Mouse (Mus musculus) stomach, postnatal 0 days (tissue): ENCODE data around the gene Slc44a1. TPM values are rescaled to one million over a fixed set of nuclear protein-coding genes. Genes with fewer than 3 reads are reported as not detected.
A peak's percentile ranks its signal among the peaks of the same experiment; 100 is the strongest.

Experiments
- ATAC-seq: fragments of 200-750 bp; cut with Nextera tagmentation; 2 replicates; pipeline ENCODE4 v1.8.0; 2017; ENCODE audit not compliant: low FRiP score, low TSS enrichment
- DNase-seq: peaks from one replicate; pipeline ENCODE4 v3.0.0-alpha.2; 2016; ENCODE audit warnings: low spot score
- H3K27ac ChIP-seq: fragments of 300-500 bp; sonication (generic); replicated peaks from 2 replicates; pipeline ENCODE4 v1.5.1; 2014; ENCODE audit warnings: mild to moderate bottlenecking, control low read depth
- H3K27me3 ChIP-seq: fragments of 300-500 bp; sonication (generic); 2 replicates; pipeline ENCODE4 v1.6.1; 2014; ENCODE audit warnings: low read length; ENCODE audit not compliant: control insufficient read depth, insufficient read depth
- H3K36me3 ChIP-seq: fragments of 300-500 bp; sonication (generic); 2 replicates; pipeline ENCODE4 v1.6.1; 2014; ENCODE audit warnings: low read length, mixed read lengths; ENCODE audit not compliant: control insufficient read depth, insufficient read depth
- H3K4me1 ChIP-seq: fragments of 300-500 bp; sonication (generic); replicated peaks from 2 replicates; pipeline ENCODE4 v1.6.1; 2014; ENCODE audit warnings: antibody characterized with exemption; ENCODE audit not compliant: control insufficient read depth, insufficient read depth
- H3K4me2 ChIP-seq: fragments of 300-500 bp; sonication (generic); replicated peaks from 2 replicates; pipeline ENCODE4 v1.6.1; 2014; ENCODE audit warnings: low read depth, mild to moderate bottlenecking, control low read depth, moderate library complexity
- H3K4me3 ChIP-seq: fragments of 300-500 bp; sonication (generic); 2 replicates; pipeline ENCODE4 v1.5.1; 2014; ENCODE audit warnings: low read depth, low read length, control low read depth
- H3K9ac ChIP-seq: fragments of 300-500 bp; sonication (generic); 2 replicates; pipeline ENCODE4 v1.6.1; 2014; ENCODE audit warnings: mild to moderate bottlenecking, low read length, control low read depth, mixed read lengths
- H3K9me3 ChIP-seq: fragments of 300-500 bp; sonication (generic); 2 replicates; pipeline ENCODE4 v1.6.1; 2016; ENCODE audit warnings: low read length; ENCODE audit not compliant: control insufficient read depth
- CTCF ChIP-seq: IDR thresholded peaks from 2 replicates; pipeline ENCODE4 v1.5.1; 2016; ENCODE audit warnings: antibody characterized with exemption, low read depth, mild to moderate bottlenecking, moderate library complexity
- EP300 ChIP-seq: optimal IDR thresholded peaks from 2 replicates; pipeline ENCODE3; 2016; ENCODE audit warnings: antibody characterized with exemption
- WGBS: fragments of 180-500 bp; shearing (Covaris S2); extraction: QIAGEN DNeasy Blood & Tissue Kit; methylation state at CpG from one replicate; pipeline ENCODE4 v1.1.7; 2014; 5-methylcytosine and 5-hydroxymethylcytosine counted together
- polyA plus RNA-seq: library from polyadenylated mRNA; unstranded; fragments of >200 nt; fragmentation: Nextera tagmentation; extraction: Ambion mirVana; gene quantifications from 2 replicates; pipeline ENCODE4 v1.2.1, GENCODE M21; 2015

Gene Slc44a1
- polyA plus RNA-seq, 1 experiment from 2014 or later, result 31.9 TPM

DNA sequence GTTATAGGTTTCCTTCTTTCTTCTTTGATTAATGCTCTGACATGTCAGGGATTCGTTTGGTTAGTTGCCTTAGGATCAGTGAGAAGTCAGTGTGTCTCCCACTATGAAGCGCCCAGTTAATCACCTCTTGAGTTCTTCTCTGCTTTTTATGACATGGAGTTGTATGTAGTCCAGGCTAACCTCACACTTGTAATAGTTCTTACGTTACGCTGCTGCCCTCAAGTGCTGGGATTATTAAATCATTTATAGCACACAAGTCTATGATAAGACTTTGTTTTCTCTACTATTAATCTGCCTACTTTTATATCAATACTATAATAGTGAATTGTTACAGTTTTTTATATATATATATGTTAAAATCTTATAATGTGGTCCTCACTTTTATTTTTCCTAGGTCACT lies 109.2 kb downstream of the Slc44a1 start:
- WGBS, result 65% methylated on average over 4 of the region's 4 CpGs
- Histone ChIP-seq H3K36me3 (no peaks in the 10 kb centered on the region; the same call in 1 of the 2 replicates), H3K4me2 (no peak overlapping the region), H3K9ac (no peak overlapping the region), H3K4me3 (no peak overlapping the region), H3K9me3 (no peaks in the 10 kb centered on the region), H3K27ac (no peak overlapping the region), H3K27me3 (no peaks in the 10 kb centered on the region), H3K4me1 (no peaks in the 10 kb centered on the region)
- ATAC-seq, result no peak
- DNase-seq, result no peak
- no peak for TF ChIP-seq EP300
- TF ChIP-seq CTCF, result peak; percentile 65

DNA sequence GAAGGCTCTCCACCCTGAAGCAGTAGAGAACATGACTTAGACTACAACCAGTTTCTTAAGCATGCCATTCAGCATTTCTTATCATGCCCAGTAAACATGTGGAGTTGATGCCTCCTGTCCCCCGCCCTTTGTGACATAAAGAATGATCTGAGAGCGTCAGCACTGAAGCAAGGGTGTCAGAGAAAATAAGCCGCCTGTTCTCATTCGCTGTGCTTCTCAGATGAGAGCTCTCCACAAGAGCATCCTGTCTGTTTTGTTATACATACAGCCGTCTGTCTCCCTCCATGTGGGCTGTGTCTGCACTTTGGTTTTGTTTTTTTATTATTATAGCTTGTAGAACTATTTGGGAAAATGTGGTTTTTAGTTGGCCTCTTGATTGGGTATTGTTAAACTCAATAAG lies 124.4 kb downstream of the Slc44a1 start:
- H3K27me3 ChIP-seq, result no peaks in the 10 kb centered on the region
- H3K27ac ChIP-seq, result no peak overlapping the region
- TF ChIP-seq EP300 (no peak), CTCF (no peak)
- ATAC-seq (no peak), DNase-seq (no peak)
- peaks cover 10% of the 10 kb centered on the region; the same call in 1 of the 2 replicates for H3K36me3 ChIP-seq
- H3K4me2 ChIP-seq, result no peak overlapping the region
- WGBS, result 70% methylated on average over 5 of the region's 5 CpGs
- H3K9ac ChIP-seq, result no peak overlapping the region
- H3K4me3 ChIP-seq, result no peak overlapping the region
- H3K9me3 ChIP-seq, result no peaks in the 10 kb centered on the region
- H3K4me1 ChIP-seq, result no peaks in the 10 kb centered on the region

DNA sequence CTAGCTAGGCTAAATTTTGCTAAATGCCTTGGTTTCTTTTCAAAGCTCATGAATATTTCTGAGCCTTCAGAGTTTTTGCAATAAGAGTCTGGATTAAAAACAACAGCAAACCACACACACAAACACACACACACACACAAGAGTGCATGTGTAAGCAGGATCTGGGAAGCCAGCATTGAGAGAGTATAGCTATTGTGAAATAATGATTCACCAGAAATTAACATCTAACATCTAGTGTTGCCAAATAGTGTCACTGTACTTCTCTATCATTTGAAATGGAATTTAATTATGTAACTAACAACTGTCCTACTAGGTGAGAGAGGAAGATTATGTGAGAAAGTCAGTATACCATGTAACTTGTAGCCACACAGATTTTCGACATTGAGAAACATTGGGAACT lies 126.9 kb downstream of the Slc44a1 start:
- ATAC-seq, result no peak
- Histone ChIP-seq H3K4me2 (no peak overlapping the region), H3K9ac (no peak overlapping the region), H3K4me1 (no peaks in the 10 kb centered on the region), H3K9me3 (no peaks in the 10 kb centered on the region), H3K27me3 (no peaks in the 10 kb centered on the region), H3K4me3 (no peak overlapping the region), H3K27ac (no peak overlapping the region), H3K36me3 (peaks cover 3% of the 10 kb centered on the region; the same call in 1 of the 2 replicates)
- DNase-seq, result no peak
- TF ChIP-seq EP300 (no peak), CTCF (no peak)
- 84% methylated on average over 1 of the region's 1 CpGs for WGBS

DNA sequence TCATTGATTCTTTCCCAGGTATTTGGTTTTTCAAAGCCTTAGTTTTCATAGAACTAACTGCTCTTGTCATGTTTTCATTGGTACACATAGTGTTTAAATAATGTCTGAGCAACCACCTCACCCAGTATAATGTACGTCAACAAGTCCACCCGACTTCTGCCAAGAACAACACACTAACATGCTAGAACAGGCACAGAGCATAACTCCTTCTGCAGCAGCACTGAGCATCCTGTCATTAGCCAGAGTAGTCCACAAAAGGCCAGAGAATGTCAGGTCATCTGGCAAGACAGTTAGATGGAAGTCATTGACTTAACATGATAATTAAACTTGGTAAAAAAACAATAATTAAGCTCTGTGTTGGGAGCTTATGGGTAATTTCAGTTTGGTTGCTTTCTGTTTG lies 135.3 kb downstream of the Slc44a1 start:
- Histone ChIP-seq H3K4me3 (no peak overlapping the region), H3K27ac (no peak overlapping the region), H3K4me2 (no peak overlapping the region), H3K27me3 (no peaks in the 10 kb centered on the region), H3K36me3 (no peaks in the 10 kb centered on the region), H3K9ac (no peak overlapping the region), H3K4me1 (no peaks in the 10 kb centered on the region), H3K9me3 (no peaks in the 10 kb centered on the region)
- no peak for DNase-seq
- TF ChIP-seq EP300, result no peak
- no peak for TF ChIP-seq CTCF
- ATAC-seq, result no peak
- WGBS, result 56% methylated on average over 2 of the region's 2 CpGs

DNA sequence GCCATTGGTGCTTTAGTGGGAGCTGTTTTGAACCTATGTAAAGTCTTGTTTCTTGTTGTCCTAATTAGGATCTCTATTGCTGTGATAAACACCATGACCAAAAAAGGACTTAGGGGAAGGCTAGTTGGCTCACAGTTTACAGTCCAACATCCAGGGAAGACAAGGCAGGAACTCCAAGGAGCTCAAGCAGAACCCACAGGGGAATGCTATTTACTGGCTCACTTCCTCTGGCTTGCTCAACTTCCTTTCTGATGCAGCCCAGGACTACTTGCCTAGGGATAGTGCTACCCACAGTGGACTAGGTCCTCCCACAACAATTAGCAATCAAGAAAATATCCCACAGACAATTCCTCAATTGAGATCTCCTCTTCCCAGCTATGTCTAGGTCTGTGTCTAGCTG lies 147.5 kb downstream of the Slc44a1 start:
- no peak overlapping the region for H3K27ac ChIP-seq
- H3K4me3 ChIP-seq, result no peak overlapping the region
- no peak for ATAC-seq
- no peaks in the 10 kb centered on the region for H3K4me1 ChIP-seq
- TF ChIP-seq EP300 (no peak), CTCF (no peak)
- H3K9me3 ChIP-seq, result no peaks in the 10 kb centered on the region
- no peak for DNase-seq
- H3K36me3 ChIP-seq, result no peaks in the 10 kb centered on the region
- no peak overlapping the region for H3K4me2 ChIP-seq
- no peaks in the 10 kb centered on the region for H3K27me3 ChIP-seq
- no peak overlapping the region for H3K9ac ChIP-seq

DNA sequence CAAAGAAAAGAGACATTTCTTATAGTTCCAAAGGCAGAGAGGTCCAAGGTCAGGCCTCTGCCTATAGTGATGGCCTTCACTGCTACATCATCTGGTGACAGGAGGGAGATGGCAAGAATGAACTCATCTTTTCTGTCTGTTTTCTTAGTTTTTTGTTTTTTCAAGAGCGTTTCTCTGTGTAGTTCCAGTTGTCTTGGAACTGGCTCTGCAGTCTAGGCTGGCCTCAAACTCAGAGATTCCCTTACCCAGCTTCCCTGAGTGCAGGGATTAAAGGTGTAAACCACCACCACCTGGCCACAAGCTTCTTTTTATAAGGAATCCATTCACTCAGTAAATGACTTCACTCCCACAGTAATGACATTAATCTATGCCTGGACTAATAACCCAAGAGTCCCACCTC lies 148.7 kb downstream of the Slc44a1 start:
- Histone ChIP-seq H3K36me3 (no peaks in the 10 kb centered on the region), H3K9ac (no peak overlapping the region), H3K27me3 (no peaks in the 10 kb centered on the region), H3K9me3 (no peaks in the 10 kb centered on the region), H3K4me1 (no peaks in the 10 kb centered on the region), H3K4me3 (no peak overlapping the region), H3K4me2 (no peak overlapping the region), H3K27ac (no peak overlapping the region)
- no peak for DNase-seq
- no peak for TF ChIP-seq CTCF
- no peak for TF ChIP-seq EP300
- no peak for ATAC-seq
- 91% methylated on average over 1 of the region's 1 CpGs for WGBS
